In the genomic region with DNA sequence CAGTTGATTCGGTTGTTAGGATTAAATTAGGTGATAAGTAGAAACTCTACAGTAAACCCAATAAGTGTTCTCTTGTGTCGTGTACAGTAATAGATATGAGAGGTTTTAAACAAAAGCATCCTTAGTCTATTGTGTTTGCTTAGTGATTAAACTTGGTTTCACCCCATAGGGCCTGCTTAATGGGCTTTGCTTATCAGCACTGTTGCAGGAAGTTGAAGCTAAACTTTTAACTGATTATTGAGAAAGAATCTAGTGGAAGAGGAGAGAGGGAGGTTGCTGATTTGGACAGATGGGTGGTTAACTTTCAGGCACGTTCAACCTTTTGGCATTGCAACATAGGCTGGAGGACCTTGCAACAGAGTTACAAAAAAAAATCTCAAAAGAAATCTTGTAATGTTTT, we compare ENCODE assay signal across 16 mouse cellular contexts. TPM values are rescaled to one million over a fixed set of nuclear protein-coding genes. Genes with fewer than 3 reads are reported as not detected.
DNase-seq lines count a peak whose midpoint lies in the region; ATAC-seq lines count a peak whose summit lies in the region.
"Had no signal": no experiment of that assay in that cellular context is flagged by ENCODE, and none has a peak within 500 bp of the region (broad histone marks: within the 10 kb centered on the region; RNA-seq: fewer than 3 reads in every experiment).

No protein-coding gene starts in this region.

- WGBS in heart, embryonic 13.5 days, result 45% methylated on average over 3 of the region's 3 CpGs
- 77% methylated on average over 3 of the region's 3 CpGs for WGBS in midbrain, embryonic 13.5 days
- WGBS in midbrain, embryonic 10.5 days, result 81% methylated on average over 3 of the region's 3 CpGs

- H3K4me3 ChIP-seq in heart, embryonic 13.5 days, result 0 out of 2 replicates have a peak overlapping the region, but pooled peaks have one; percentile 9
- no peak overlapping the region for H3K4me3 ChIP-seq in midbrain, embryonic 13.5 days (replicated peaks)
- no peak overlapping the region for H3K4me3 ChIP-seq in midbrain, embryonic 10.5 days

- H3K36me3 ChIP-seq in heart, embryonic 13.5 days, result peaks cover 31% of the 10 kb centered on the region
- peaks cover 16% of the 10 kb centered on the region for H3K36me3 ChIP-seq in midbrain, embryonic 13.5 days
- peaks cover 36% of the 10 kb centered on the region for H3K36me3 ChIP-seq in midbrain, embryonic 10.5 days

- peaks cover 27% of the 10 kb centered on the region for H3K4me1 ChIP-seq in heart, embryonic 13.5 days
- peaks cover 39% of the 10 kb centered on the region for H3K4me1 ChIP-seq in midbrain, embryonic 13.5 days (replicated peaks)
- H3K4me1 ChIP-seq in midbrain, embryonic 10.5 days, result peaks cover 41% of the 10 kb centered on the region

- no peak for DNase-seq in heart, postnatal 4 days
- DNase-seq in midbrain, embryonic 10.5 days (ENCODE audit: low spot score), result no peak
- no peak for DNase-seq in embryo, embryonic 10.5 days (ENCODE audit: low spot score)
- DNase-seq: adrenal gland, adult 8-10 months; B cell, adult 2 months; forebrain, postnatal 0 days; gastrocnemius, postnatal 25 days; kidney, adult 8-10 months; layer of hippocampus, postnatal 36 days; lung, adult 18-20 months had no signal

- no peaks in the 10 kb centered on the region for H3K9me3 ChIP-seq in heart, embryonic 13.5 days
- no peaks in the 10 kb centered on the region for H3K9me3 ChIP-seq in midbrain, embryonic 13.5 days
- H3K9me3 ChIP-seq in midbrain, embryonic 10.5 days (replicated peaks), result no peaks in the 10 kb centered on the region
- H3K9me3 ChIP-seq: embryonic facial prominence, embryonic 10.5 days had no signal

- no peaks in the 10 kb centered on the region for H3K27me3 ChIP-seq in heart, embryonic 13.5 days (replicated peaks)
- H3K27me3 ChIP-seq in midbrain, embryonic 13.5 days, result no peaks in the 10 kb centered on the region
- H3K27me3 ChIP-seq in midbrain, embryonic 10.5 days (ENCODE audit: low read depth, poor library complexity, severe bottlenecking), result no peaks in the 10 kb centered on the region

- peak overlapping the region; percentile 85; the same call in 1 of the 2 replicates for H3K4me2 ChIP-seq in heart, embryonic 13.5 days
- 0 out of 2 replicates have a peak overlapping the region, but pooled peaks have one; percentile 5 for H3K4me2 ChIP-seq in midbrain, embryonic 13.5 days (replicated peaks)

- no peak overlapping the region for H3K9ac ChIP-seq in heart, embryonic 13.5 days
- no peak overlapping the region for H3K9ac ChIP-seq in midbrain, embryonic 13.5 days (replicated peaks)

- no peak for ATAC-seq in heart, embryonic 13.5 days (ENCODE audit: extremely low read depth, insufficient number of reproducible peaks, low FRiP score, low TSS enrichment)
- no peak for ATAC-seq in midbrain, embryonic 13.5 days
- peak; percentile 12; the same call in 1 of the 2 replicates for ATAC-seq in common myeloid progenitor, adult 5-6 weeks (replicated peaks; ENCODE audit: low read depth, poor library complexity, severe bottlenecking)
- ATAC-seq in megakaryocyte progenitor cell, adult 5-6 weeks (replicated peaks; ENCODE audit: poor library complexity), result peak; percentile 42
- no peak for ATAC-seq in frontal cortex, adult (ENCODE audit: low TSS enrichment)
- ATAC-seq: forebrain, postnatal 0 days had no signal

- no peak overlapping the region for H3K27ac ChIP-seq in heart, embryonic 13.5 days (replicated peaks)
- no peak overlapping the region for H3K27ac ChIP-seq in midbrain, embryonic 13.5 days
- no peak overlapping the region for H3K27ac ChIP-seq in midbrain, embryonic 10.5 days (replicated peaks)

RNA-seq across cellular contexts. Expression of a gene that starts 2.3 kb away (rescaled TPM):
- polyA plus RNA-seq in heart, embryonic 13.5 days (2015; fragmentation: Nextera tagmentation; extraction: Ambion mirVana), result 8.3 and 8.5 TPM in 2 replicates
- 10 to 100 TPM; 33.1 to 33.5 TPM for total RNA-seq in heart, postnatal 4 days (2021)
- 18.7 and 20.5 TPM in 2 replicates for polyA plus RNA-seq in midbrain, embryonic 13.5 days (2015; fragmentation: Nextera tagmentation; extraction: Ambion mirVana)
- 7.4 and 7.8 TPM in 2 replicates for polyA plus RNA-seq in midbrain, embryonic 10.5 days (2016; fragmentation: Nextera tagmentation; extraction: Ambion mirVana)
- total RNA-seq in common myeloid progenitor, adult 5-6 weeks (2017), result 26.5 and 26.6 TPM in 2 replicates
- total RNA-seq in megakaryocyte progenitor cell, adult 5-6 weeks (2015), result 36.8 and 40.9 TPM in 2 replicates
- total RNA-seq in megakaryocyte progenitor cell, adult 5-6 weeks (2017), result 10.8 and 13.8 TPM in 2 replicates

Comparison
In these comparisons a context has a peak if more than half of its experiments do, and no peak if none do; other contexts are left out.
1. ATAC-seq: peak in common myeloid progenitor, adult 5-6 weeks (single experiment) and megakaryocyte progenitor cell, adult 5-6 weeks (single experiment); none in heart, embryonic 13.5 days (single experiment), midbrain, embryonic 13.5 days (single experiment) and frontal cortex, adult (single experiment).